Mouse (Mus musculus) intestine, embryonic 15.5 days (tissue): ENCODE measurements at regions not wholly inside any gene's neighbourhood (a gene's known extent, or its start where the extent isn't known, plus 50 kb on each side); places are given as distances from the start of the nearest gene placed in this dataset.

Source experiments
- ATAC-seq: fragments of 200-750 bp; cut with Nextera tagmentation; 2 replicates; pipeline ENCODE4 v1.8.0; 2017; ENCODE audit warnings: moderate TSS enrichment, moderate library complexity
- H3K27ac ChIP-seq: fragments of 300-500 bp; sonication (generic); 2 replicates; pipeline ENCODE4 v1.5.1; 2015; ENCODE audit warnings: mild to moderate bottlenecking, inconsistent platforms
- H3K27me3 ChIP-seq: fragments of 300-500 bp; sonication (generic); replicated peaks from 2 replicates; pipeline ENCODE4 v1.6.1; 2015; ENCODE audit warnings: inconsistent platforms
- H3K36me3 ChIP-seq: fragments of 300-500 bp; sonication (generic); 2 replicates; pipeline ENCODE4 v1.6.1; 2015; ENCODE audit warnings: inconsistent platforms
- H3K4me1 ChIP-seq: fragments of 300-500 bp; sonication (generic); replicated peaks from 2 replicates; pipeline ENCODE4 v1.6.1; 2015; ENCODE audit warnings: inconsistent platforms
- H3K4me2 ChIP-seq: fragments of 300-500 bp; sonication (generic); replicated peaks from 2 replicates; pipeline ENCODE4 v1.6.1; 2015; ENCODE audit warnings: mild to moderate bottlenecking, inconsistent platforms
- H3K4me3 ChIP-seq: fragments of 300-500 bp; sonication (generic); replicated peaks from 2 replicates; pipeline ENCODE4 v1.5.1; 2015; ENCODE audit warnings: inconsistent platforms
- H3K9ac ChIP-seq: fragments of 300-500 bp; sonication (generic); 2 replicates; pipeline ENCODE4 v1.6.1; 2015; ENCODE audit warnings: inconsistent platforms
- H3K9me3 ChIP-seq: fragments of 300-500 bp; sonication (generic); 2 replicates; pipeline ENCODE4 v1.6.1; 2016; ENCODE audit warnings: inconsistent platforms
- WGBS: fragments of 180-500 bp; shearing (Covaris S2); methylation state at CpG from one replicate; pipeline ENCODE4 v1.1.7; 2015; 5-methylcytosine and 5-hydroxymethylcytosine counted together

DNA sequence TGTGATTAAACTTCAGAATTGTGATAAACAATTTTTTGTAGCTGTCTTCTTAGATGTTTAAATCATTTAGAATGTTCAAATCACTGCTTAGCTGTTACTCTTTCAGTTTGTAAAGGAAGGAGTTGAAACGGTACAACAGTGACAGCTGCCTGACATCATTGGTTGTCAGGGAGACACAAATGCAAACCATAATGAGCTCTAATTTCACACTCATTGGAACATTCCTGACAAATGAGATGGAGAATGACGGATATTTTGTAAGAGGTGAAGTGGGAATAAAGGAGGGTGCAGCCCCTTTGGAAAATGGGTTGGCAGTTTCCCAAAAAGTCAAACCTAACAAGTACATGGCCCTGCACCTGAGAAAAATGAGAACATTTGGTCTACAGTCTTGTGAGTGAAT, 62.5 kb downstream of the Rad51ap2 start:
- no peaks in the 10 kb centered on the region for H3K9me3 ChIP-seq
- H3K9ac ChIP-seq = no peak overlapping the region
- WGBS = 48% methylated on average over 2 of the region's 2 CpGs
- no peak overlapping the region for H3K4me2 ChIP-seq
- no peak overlapping the region for H3K27ac ChIP-seq
- no peak for ATAC-seq
- no peaks in the 10 kb centered on the region for H3K27me3 ChIP-seq
- no peak overlapping the region for H3K4me3 ChIP-seq
- no peaks in the 10 kb centered on the region for H3K36me3 ChIP-seq
- no peaks in the 10 kb centered on the region for H3K4me1 ChIP-seq

DNA sequence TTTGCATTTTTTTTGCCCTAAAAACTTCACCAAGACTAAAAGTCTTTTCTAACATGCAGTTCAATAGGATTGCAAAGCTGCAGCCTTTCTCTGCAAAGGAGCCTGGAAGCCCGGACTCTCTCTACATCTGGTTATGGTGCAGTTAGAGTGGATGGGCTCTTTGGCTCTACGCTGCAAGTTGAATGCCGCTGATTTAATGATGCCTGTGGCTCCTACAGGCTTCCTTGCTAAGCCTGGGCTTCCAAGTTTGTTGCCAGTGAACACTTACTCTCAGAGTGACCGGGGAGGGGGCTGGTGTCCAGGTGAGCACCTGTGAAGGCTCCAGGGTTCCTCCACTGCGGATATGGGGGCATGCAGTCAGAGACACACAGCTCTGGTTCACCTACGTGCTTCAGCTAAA, 107.0 kb downstream of the Rad51ap2 start:
- 85% methylated on average over 6 of the region's 6 CpGs for WGBS
- no peaks in the 10 kb centered on the region for H3K27me3 ChIP-seq
- no peak for ATAC-seq
- no peaks in the 10 kb centered on the region for H3K4me1 ChIP-seq
- no peak overlapping the region for H3K9ac ChIP-seq
- no peak overlapping the region for H3K4me2 ChIP-seq
- H3K27ac ChIP-seq = no peak overlapping the region
- H3K36me3 ChIP-seq = no peaks in the 10 kb centered on the region
- no peak overlapping the region for H3K4me3 ChIP-seq
- H3K9me3 ChIP-seq = no peaks in the 10 kb centered on the region

DNA sequence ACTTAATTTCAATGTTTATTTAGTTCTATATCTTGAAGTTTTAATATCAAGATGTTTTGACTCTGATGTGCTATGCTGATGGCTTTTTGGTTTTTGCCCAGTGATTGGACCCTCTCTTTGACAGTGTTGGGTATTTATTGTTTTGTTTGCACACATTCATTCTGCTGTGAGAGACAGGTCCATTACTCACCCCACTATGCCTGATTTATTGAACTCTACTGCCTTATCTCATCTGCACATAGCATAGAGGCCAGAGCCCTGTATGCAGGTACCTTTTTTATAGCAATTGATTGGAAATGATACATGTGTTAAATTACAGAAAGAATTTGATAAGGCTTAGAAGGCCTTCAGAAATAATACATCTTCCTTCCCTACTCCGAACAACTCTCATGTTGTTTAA, 114.3 kb downstream of the Rad51ap2 start:
- no peak overlapping the region for H3K4me3 ChIP-seq
- H3K27ac ChIP-seq = no peak overlapping the region
- H3K4me1 ChIP-seq = no peaks in the 10 kb centered on the region
- no peak overlapping the region for H3K9ac ChIP-seq
- no peaks in the 10 kb centered on the region for H3K27me3 ChIP-seq
- no peak for ATAC-seq
- no peaks in the 10 kb centered on the region for H3K9me3 ChIP-seq
- H3K4me2 ChIP-seq = no peak overlapping the region
- no peaks in the 10 kb centered on the region for H3K36me3 ChIP-seq
- WGBS = 88% methylated on average over 1 of the region's 1 CpGs

DNA sequence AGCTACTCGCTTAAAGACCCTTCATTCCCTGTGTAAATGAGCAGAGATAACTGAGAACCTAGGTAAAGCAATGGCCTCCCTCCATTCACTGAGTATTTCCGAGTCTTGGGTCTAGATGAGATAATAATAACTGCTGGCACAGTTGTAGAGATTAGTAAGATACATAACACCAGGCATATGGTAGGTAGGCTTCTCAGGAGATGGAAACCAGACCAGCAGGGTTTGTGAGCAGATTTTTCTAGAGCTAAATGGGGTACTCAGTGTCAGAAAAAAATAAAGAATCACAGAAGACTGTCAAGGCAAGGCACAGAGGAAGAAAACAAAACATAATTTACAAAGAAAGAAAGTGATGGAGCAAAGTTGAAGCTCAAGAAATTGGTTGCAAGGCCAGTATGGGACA, 148.1 kb downstream of the Rad51ap2 start:
- no peaks in the 10 kb centered on the region for H3K27me3 ChIP-seq
- no peak overlapping the region for H3K4me3 ChIP-seq
- WGBS = 73% methylated on average over 2 of the region's 2 CpGs
- no peak overlapping the region for H3K4me2 ChIP-seq
- no peaks in the 10 kb centered on the region for H3K36me3 ChIP-seq
- no peaks in the 10 kb centered on the region for H3K9me3 ChIP-seq
- no peaks in the 10 kb centered on the region for H3K4me1 ChIP-seq
- H3K9ac ChIP-seq = no peak overlapping the region
- no peak overlapping the region for H3K27ac ChIP-seq
- ATAC-seq = no peak

DNA sequence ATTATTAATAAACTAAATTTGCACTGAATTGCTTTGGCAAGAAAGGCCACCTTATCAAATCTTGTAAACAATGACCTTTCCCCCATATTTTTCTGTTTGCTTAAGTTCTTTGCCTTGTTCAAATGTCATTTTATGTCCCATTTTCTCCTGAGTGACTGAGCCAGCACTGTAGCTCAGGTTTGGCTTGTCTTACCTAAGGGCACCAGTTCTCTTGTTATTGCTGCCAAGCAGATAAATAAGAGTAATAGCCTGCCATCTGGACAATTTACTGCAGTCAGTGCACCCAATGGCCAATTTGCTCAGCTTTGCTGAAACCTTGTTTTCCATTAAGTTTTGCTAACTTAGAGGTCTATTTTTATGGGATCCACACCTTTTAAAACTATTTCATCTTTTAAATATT, 152.9 kb downstream of the Rad51ap2 start:
- ATAC-seq = no peak
- H3K9me3 ChIP-seq = no peaks in the 10 kb centered on the region
- no peaks in the 10 kb centered on the region for H3K36me3 ChIP-seq

DNA sequence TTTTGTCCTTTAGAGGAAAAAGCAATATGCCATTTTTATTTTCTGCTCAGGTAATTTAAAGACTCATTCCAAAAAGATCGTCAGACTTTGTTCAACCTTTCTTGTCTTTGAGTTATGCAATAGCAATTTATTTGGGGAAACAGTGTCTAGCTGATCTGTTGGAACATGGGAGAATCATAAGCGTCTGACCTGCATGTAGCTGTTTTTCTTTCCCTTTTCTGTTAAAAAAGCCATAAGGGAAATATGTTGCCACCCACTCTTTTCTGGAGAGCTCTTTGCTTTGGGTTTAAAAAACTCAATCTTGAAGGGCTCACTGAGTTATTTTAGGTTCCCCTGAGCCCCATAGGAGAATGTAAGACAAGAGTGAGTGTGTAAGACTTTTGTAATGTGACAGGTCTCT, 155.8 kb downstream of the Rad51ap2 start:
- H3K9me3 ChIP-seq = no peaks in the 10 kb centered on the region
- no peaks in the 10 kb centered on the region for H3K36me3 ChIP-seq
- no peak overlapping the region for H3K9ac ChIP-seq
- ATAC-seq = no peak
- H3K4me2 ChIP-seq = no peak overlapping the region
- H3K27ac ChIP-seq = no peak overlapping the region
- no peak overlapping the region for H3K4me3 ChIP-seq
- WGBS = 75% methylated on average over 2 of the region's 2 CpGs
- no peaks in the 10 kb centered on the region for H3K27me3 ChIP-seq
- H3K4me1 ChIP-seq = no peaks in the 10 kb centered on the region

More for the DNA sequence above, 152.9 kb downstream of the Rad51ap2 start:
- Histone ChIP-seq H3K4me2 (no peak overlapping the region), H3K27ac (no peak overlapping the region), H3K4me1 (no peaks in the 10 kb centered on the region), H3K27me3 (no peaks in the 10 kb centered on the region), H3K9ac (no peak overlapping the region), H3K4me3 (no peak overlapping the region)

DNA sequence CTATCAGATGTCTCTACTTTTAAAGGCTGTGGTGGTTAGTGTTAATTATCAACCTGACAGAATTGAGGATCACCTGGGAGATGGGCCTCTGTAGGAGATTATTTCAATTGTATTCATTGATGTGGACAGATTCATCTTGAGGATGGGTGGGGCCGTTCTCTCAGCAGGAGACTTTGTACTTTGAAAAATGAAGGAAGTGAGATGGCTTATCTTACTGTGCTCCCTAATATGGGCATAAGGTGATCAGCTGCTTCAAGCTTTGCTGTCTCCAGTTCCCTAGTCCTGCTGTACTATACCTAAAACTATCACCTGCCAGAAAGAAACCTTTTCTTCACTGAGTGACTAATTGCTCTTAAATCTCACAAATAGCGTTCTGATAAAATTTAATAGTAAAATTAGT, 159.4 kb downstream of the Rad51ap2 start:
- Histone ChIP-seq H3K27me3 (no peaks in the 10 kb centered on the region), H3K4me2 (no peak overlapping the region), H3K36me3 (no peaks in the 10 kb centered on the region), H3K4me1 (no peaks in the 10 kb centered on the region), H3K27ac (no peak overlapping the region), H3K9me3 (no peaks in the 10 kb centered on the region), H3K4me3 (no peak overlapping the region), H3K9ac (no peak overlapping the region)
- peak; percentile 96 for ATAC-seq
- 65% methylated on average over 2 of the region's 2 CpGs for WGBS

DNA sequence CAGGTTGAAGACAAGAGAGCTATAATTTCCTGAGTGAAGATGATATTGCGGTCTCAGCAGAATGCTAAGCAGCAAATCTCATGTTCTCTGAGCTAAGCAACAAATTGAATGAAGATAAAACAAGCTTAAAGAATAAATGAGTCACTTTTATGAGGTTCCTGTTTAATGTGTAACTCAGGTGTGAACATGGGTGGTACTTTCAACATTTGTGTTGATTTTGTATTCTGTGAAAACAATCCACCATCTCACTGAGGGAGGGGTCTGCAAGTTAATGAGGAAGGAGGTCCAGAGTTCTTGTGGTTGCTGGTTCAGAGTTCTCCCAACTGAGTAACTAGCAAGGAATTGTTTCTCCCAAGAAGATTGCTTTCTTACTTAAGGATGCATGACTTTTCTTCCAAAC, 167.7 kb downstream of the Rad51ap2 start:
- no peaks in the 10 kb centered on the region for H3K36me3 ChIP-seq
- no peak overlapping the region for H3K27ac ChIP-seq
- no peaks in the 10 kb centered on the region for H3K4me1 ChIP-seq
- no peak overlapping the region for H3K9ac ChIP-seq
- no peak overlapping the region for H3K4me3 ChIP-seq
- peak; percentile 80 for ATAC-seq
- H3K9me3 ChIP-seq = no peaks in the 10 kb centered on the region
- WGBS = 60% methylated on average over 1 of the region's 1 CpGs
- no peak overlapping the region for H3K4me2 ChIP-seq
- H3K27me3 ChIP-seq = no peaks in the 10 kb centered on the region

DNA sequence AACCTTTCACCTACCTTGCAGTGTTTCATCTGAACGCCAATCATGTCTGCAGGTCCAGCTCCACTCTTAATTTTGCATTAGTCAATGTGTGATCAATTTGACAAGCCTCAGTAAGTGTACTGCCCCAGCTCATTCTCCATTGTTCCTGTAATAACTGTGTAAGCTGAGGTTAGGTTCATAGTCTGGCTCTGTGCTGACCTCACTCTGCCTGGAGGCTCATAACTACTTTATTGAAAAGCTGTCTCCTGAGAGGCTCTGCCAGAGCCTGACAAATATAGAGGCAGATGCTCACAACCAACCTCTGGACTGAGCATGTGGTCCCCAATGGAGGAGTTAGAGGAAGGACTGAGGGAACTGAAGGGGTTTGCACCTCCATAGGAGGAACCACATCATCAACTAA, 174.3 kb downstream of the Rad51ap2 start:
- Histone ChIP-seq H3K36me3 (no peaks in the 10 kb centered on the region), H3K27me3 (no peaks in the 10 kb centered on the region), H3K4me1 (no peaks in the 10 kb centered on the region), H3K27ac (no peak overlapping the region), H3K9me3 (no peaks in the 10 kb centered on the region), H3K9ac (no peak overlapping the region), H3K4me3 (no peak overlapping the region), H3K4me2 (no peak overlapping the region)
- ATAC-seq = no peak
- WGBS = 100% methylated on average over 1 of the region's 1 CpGs

DNA sequence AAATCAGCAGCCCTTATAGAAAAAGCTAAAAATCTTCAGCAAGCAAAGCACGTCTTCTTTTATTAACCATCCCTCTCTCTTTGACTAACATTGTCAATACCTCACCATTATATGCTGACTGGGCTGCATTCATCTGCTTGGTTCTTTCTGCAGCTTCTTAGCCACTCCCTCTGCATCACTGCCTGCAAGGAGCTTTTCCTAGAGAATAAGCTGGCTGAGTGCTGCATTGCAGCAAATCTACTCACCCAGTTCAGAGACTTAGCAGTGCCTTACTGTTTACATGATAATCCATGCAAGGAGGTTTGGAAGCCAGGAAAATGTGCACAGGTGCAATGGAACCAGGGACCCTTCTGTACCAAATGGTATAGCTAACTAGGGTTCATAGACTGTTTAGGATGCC, 175.9 kb downstream of the Rad51ap2 start:
- no peak for ATAC-seq
- Histone ChIP-seq H3K27ac (no peak overlapping the region), H3K9ac (no peak overlapping the region), H3K9me3 (no peaks in the 10 kb centered on the region), H3K36me3 (no peaks in the 10 kb centered on the region), H3K27me3 (no peaks in the 10 kb centered on the region), H3K4me3 (no peak overlapping the region), H3K4me1 (no peaks in the 10 kb centered on the region), H3K4me2 (no peak overlapping the region)
- 71% methylated on average over 1 of the region's 1 CpGs for WGBS

DNA sequence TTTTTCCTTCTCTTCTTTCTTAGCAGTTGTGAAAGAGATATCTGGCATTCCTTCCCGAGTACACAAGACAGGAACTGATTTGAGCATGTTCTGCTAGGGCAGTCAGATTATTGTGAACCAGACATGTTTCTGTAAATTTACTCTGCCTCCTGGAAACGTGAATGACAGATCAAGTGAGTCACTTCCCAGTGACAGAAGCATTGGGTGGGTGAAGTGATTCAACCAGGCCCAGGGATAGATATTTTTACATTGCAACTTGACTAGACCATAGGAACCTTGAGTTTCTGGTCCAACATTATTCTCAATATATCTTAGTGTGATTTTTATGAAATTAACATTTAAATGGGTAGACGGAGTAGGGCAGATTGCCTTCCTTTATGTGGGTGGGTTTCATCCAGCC, 217.4 kb downstream of the Rad51ap2 start:
- Histone ChIP-seq H3K4me3 (no peak overlapping the region), H3K27me3 (no peaks in the 10 kb centered on the region), H3K27ac (no peak overlapping the region), H3K9me3 (no peaks in the 10 kb centered on the region), H3K4me2 (no peak overlapping the region), H3K36me3 (no peaks in the 10 kb centered on the region), H3K4me1 (no peaks in the 10 kb centered on the region), H3K9ac (no peak overlapping the region)
- WGBS = 63% methylated on average over 3 of the region's 3 CpGs
- no peak for ATAC-seq

DNA sequence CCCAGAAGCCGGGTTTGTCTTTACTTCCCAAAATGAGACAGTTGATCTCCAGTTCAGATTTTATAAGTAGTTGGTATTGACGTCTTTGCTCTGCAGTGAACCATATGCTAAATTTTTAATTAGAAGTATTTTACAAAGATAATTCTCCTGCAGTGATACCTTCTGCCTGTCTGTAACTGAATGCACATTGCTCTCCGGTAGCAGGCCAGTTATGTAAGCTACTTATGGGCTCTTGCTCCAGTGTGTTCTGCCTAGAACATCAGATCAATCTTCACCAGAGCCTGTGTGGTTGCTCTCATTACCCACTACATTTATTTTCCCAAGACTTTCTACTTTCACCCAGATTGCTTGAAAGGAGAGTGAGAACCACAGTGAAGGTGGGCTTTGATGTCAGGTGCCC, 238.9 kb downstream of the Rad51ap2 start:
- ATAC-seq = no peak
- Histone ChIP-seq H3K27ac (no peak overlapping the region), H3K27me3 (no peaks in the 10 kb centered on the region), H3K9ac (no peak overlapping the region), H3K4me3 (no peak overlapping the region), H3K36me3 (no peaks in the 10 kb centered on the region), H3K4me1 (no peaks in the 10 kb centered on the region), H3K9me3 (peaks cover 3% of the 10 kb centered on the region; the same call in 1 of the 2 replicates), H3K4me2 (no peak overlapping the region)
- 90% methylated on average over 3 of the region's 3 CpGs for WGBS

DNA sequence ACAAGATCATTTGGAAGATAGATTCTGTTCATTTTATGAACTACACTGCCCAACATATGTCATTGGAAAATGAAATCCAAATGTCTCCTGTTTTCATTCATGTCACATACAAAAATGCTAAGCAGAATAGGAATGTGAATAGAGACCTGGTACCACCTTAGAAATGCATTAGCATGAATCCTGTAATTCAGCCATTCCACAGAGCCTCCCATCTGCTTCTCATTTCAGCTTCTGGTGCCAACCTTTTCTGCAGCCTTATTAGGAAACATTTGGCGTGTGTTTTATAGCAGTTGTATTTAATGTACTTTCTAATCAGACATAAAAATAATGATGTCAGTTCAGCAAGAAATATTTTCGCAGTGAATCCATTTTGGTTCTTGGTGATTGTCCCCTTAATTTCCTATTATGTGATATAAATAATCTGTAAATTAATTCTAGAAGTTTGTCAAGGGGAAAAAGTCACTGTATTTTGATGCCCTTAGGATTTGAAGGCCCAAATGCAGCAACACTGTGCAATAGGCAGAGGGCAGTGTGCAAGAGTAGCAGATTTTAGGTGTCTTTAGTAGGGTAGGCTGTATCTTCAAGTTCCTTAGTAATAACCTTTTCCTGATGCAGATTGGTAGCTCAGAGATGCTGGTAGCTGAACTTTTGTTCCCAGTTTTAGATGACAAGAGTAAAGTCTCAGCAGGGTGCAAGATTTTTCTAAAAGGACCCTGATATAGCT, 253.2 kb downstream of the Rad51ap2 start:
- Histone ChIP-seq H3K4me3 (no peak overlapping the region), H3K27me3 (no peaks in the 10 kb centered on the region)
- 78% methylated on average over 2 of the region's 2 CpGs for WGBS

More for the DNA sequence above, 253.2 kb downstream of the Rad51ap2 start:
- H3K9me3 ChIP-seq = no peaks in the 10 kb centered on the region
- no peaks in the 10 kb centered on the region for H3K4me1 ChIP-seq
- no peak overlapping the region for H3K27ac ChIP-seq
- ATAC-seq = no peak
- H3K36me3 ChIP-seq = no peaks in the 10 kb centered on the region
- H3K9ac ChIP-seq = no peak overlapping the region
- H3K4me2 ChIP-seq = no peak overlapping the region
